Mouse (Mus musculus) ES-E14 (cell line): ENCODE data around the gene Cyth4. TPM values are rescaled to one million over a fixed set of nuclear protein-coding genes. Genes with fewer than 3 reads are reported as not detected.

Experiments used
- DNase-seq: peaks from one replicate; pipeline ENCODE4 v3.0.0-alpha.2; 2013; ENCODE audit warnings: low read depth, low spot score
- H3K27ac ChIP-seq: 2 replicates; pipeline ENCODE4 v1.5.1; 2012; ENCODE audit warnings: low read depth, mild to moderate bottlenecking, low read length, moderate library complexity, mixed read lengths; ENCODE audit not compliant: poor library complexity, insufficient read depth, severe bottlenecking
- H3K36me3 ChIP-seq: 2 replicates; pipeline ENCODE4 v1.6.1; 2012; ENCODE audit warnings: mild to moderate bottlenecking, low read length, moderate library complexity, mixed read lengths; ENCODE audit not compliant: control insufficient read depth, poor library complexity, insufficient read depth, severe bottlenecking
- H3K4me1 ChIP-seq, 2 experiments: fragments of 150-350 bp in 1 of 2; sonication (generic) in 1 of 2; 2 replicates each; pipeline ENCODE4 v1.6.1; 2012; ENCODE audit warnings: low read length in 2 of 2, mild to moderate bottlenecking in 1 of 2, mixed read lengths in 1 of 2; ENCODE audit not compliant: control insufficient read depth in 2 of 2, insufficient read depth in 2 of 2, poor library complexity in 1 of 2
- H3K4me3 ChIP-seq, 2 experiments: fragments of 150-350 bp in 1 of 2; sonication (generic) in 1 of 2; 2 replicates each; pipeline ENCODE4 v1.5.1; 2012; ENCODE audit warnings: low read length in 2 of 2, low read depth in 1 of 2, mild to moderate bottlenecking in 1 of 2, mixed read lengths in 1 of 2; ENCODE audit not compliant: insufficient read depth in 1 of 2, poor library complexity in 1 of 2, severe bottlenecking in 1 of 2
- H3K9ac ChIP-seq: 2 replicates; pipeline ENCODE4 v1.6.1; 2012; ENCODE audit warnings: low read depth, mild to moderate bottlenecking, low read length, mixed read lengths; ENCODE audit not compliant: poor library complexity, insufficient read depth, severe bottlenecking
- H3K9me3 ChIP-seq: fragments of 150-350 bp; sonication (generic); 2 replicates; pipeline ENCODE4 v1.6.1; 2012; ENCODE audit warnings: low read depth, mild to moderate bottlenecking, low read length; ENCODE audit not compliant: control insufficient read depth, insufficient read depth
- ZC3H11A ChIP-seq: IDR thresholded peaks from 2 replicates; pipeline ENCODE4 v1.6.1; 2012; ENCODE audit warnings: low read depth, mild to moderate bottlenecking, inconsistent platforms, low read length, borderline replicate concordance
- in situ Hi-C, 2 experiments: fragments of 600-800 bp; cut with MboI; formaldehyde crosslinking; loops; one replicate each; pipeline ENCODE4 v1.15.1; 2025; ENCODE audit warnings: low sequenced_read_pairs in 2 of 2, inconsistent platforms in 1 of 2; ENCODE audit not compliant: unreplicated experiment in 2 of 2
- total RNA-seq: library from RNA; depleted of rRNA; stranded (reverse); fragments of 300-350 nt; gene quantifications from 2 replicates; pipeline ENCODE4 v1.2.3, GENCODE M21; 2012; rRNA removed

The Cyth4 gene
- total RNA-seq, 1 experiment = 2.3 TPM

- no peak overlapping the region for H3K9ac ChIP-seq
- no peaks in the 10 kb centered on the region for H3K9me3 ChIP-seq
- no peak for DNase-seq
- in situ Hi-C loops = no loop called here
- no peaks in the 10 kb centered on the region for H3K36me3 ChIP-seq
- no peak for TF ChIP-seq ZC3H11A
- H3K27ac ChIP-seq = no peak overlapping the region
- H3K4me1 ChIP-seq = no peaks in the 10 kb centered on the region; a peak in 1 of 4 replicates
- H3K4me3 ChIP-seq = no peak overlapping the region
Observed at GRCm38 (mm10) chr15:78670341-78670740, 73.5 kb downstream of the Cyth4 start.

Other genes starting within 250 kb of the Cyth4 start
- gene Tex33, start 201.1 kb upstream of the Cyth4 start, total RNA-seq = not detected in 2 replicates
- gene Tst, start 191.1 kb upstream of the Cyth4 start, total RNA-seq = 14.9 and 22.4 TPM in 2 replicates
- gene Mpst, start 190.6 kb upstream of the Cyth4 start, total RNA-seq = 15.1 and 18.8 TPM in 2 replicates
- 24.7 and 28.0 TPM in 2 replicates for gene Kctd17, start 168.5 kb upstream of the Cyth4 start, total RNA-seq
- gene Tmprss6, start 128.4 kb upstream of the Cyth4 start, total RNA-seq = 0.49 and 0.63 TPM in 2 replicates
- 0.62 TPM in 1 of 2 replicates, not detected in the other for gene Il2rb, start 101.8 kb upstream of the Cyth4 start, total RNA-seq
- gene C1qtnf6, start 65.6 kb upstream of the Cyth4 start, total RNA-seq = 1.1 and 1.8 TPM in 2 replicates
- 0.11 and 0.18 TPM in 2 replicates for gene Sstr3, start 52.4 kb upstream of the Cyth4 start, total RNA-seq
- 2.6 and 2.9 TPM in 2 replicates for gene Rac2, start 24.3 kb upstream of the Cyth4 start, total RNA-seq
- 0.09 and 0.53 TPM in 2 replicates for gene Elfn2, start 121.7 kb downstream of the Cyth4 start, total RNA-seq
- 7.3 and 11.7 TPM in 2 replicates for gene Mfng, start 176.4 kb downstream of the Cyth4 start, total RNA-seq
- gene Card10, start 206.0 kb downstream of the Cyth4 start, total RNA-seq = 3.8 and 5.0 TPM in 2 replicates
- gene Cdc42ep1, start 245.6 kb downstream of the Cyth4 start, total RNA-seq = 4.7 and 8.3 TPM in 2 replicates